Mouse (Mus musculus) central nervous system, embryonic 11.5 days (tissue): ENCODE data around the gene Sycp1. TPM values are rescaled to one million over a fixed set of nuclear protein-coding genes. Genes with fewer than 3 reads are reported as not detected.

Experiments
- polyA plus RNA-seq: library from polyadenylated mRNA; depleted of rRNA; stranded (reverse); fragments of >200 nt; gene quantifications from 2 replicates; pipeline ENCODE4 v1.2.3, GENCODE M21; 2012; rRNA removed

Gene Sycp1
- 0.08 TPM in 1 of 2 replicates, not detected in the other for polyA plus RNA-seq

GRCm38 (mm10) chr3:102935451-102936354 is at the start of gene Sycp1:
Gene Sycp1, minus strand, starts transcription at chr3:102936100.

GRCm38 (mm10) chr3:102964033-102964432 is 28.1 kb upstream of the Sycp1 start, which contains the start of gene Nr1h5:
Gene Nr1h5, minus strand, starts transcription at chr3:102964133.

GRCm38 (mm10) chr3:102782618-102783017 is 153.3 kb downstream of the Sycp1 start, which contains the start of gene Tshb:
Gene Tshb, minus strand, starts transcription at chr3:102782718.

Other genes starting within 250 kb of the Sycp1 start
- gene Tspan2, start 201.6 kb downstream of the Sycp1 start, polyA plus RNA-seq = 4.6 and 8.6 TPM in 2 replicates
- gene Tshb, start 153.4 kb downstream of the Sycp1 start, polyA plus RNA-seq = not detected in 2 replicates
- 2.4 and 2.5 TPM in 2 replicates for gene Nr1h5, start 28.0 kb upstream of the Sycp1 start, polyA plus RNA-seq
- 44.9 and 57.5 TPM in 2 replicates for gene Sike1, start 59.6 kb upstream of the Sycp1 start, polyA plus RNA-seq
- gene Csde1, start 84.3 kb upstream of the Sycp1 start, polyA plus RNA-seq = 160 and 183 TPM in 2 replicates
- gene Nras, start 122.2 kb upstream of the Sycp1 start, polyA plus RNA-seq = 113 and 140 TPM in 2 replicates
- gene Ampd1, start 137.9 kb upstream of the Sycp1 start, polyA plus RNA-seq = 0.12 and 1.6 TPM in 2 replicates
- 2.1 and 3.2 TPM in 2 replicates for gene Dennd2c, start 166.5 kb upstream of the Sycp1 start, polyA plus RNA-seq
- 179 and 182 TPM in 2 replicates for gene Bcas2, start 235.6 kb upstream of the Sycp1 start, polyA plus RNA-seq